Mouse (Mus musculus) neural tube, embryonic 15.5 days (tissue): ENCODE results near the gene Ggct. TPM values are rescaled to one million over a fixed set of nuclear protein-coding genes. Genes with fewer than 3 reads are reported as not detected.

ENCODE experiments used
- ATAC-seq: fragments of 200-750 bp; cut with Nextera tagmentation; 2 replicates; pipeline ENCODE4 v1.8.0; 2017; ENCODE audit warnings: mild to moderate bottlenecking, moderate TSS enrichment, moderate library complexity; ENCODE audit not compliant: low FRiP score
- H3K27ac ChIP-seq: fragments of 300-500 bp; sonication (generic); replicated peaks from 2 replicates; pipeline ENCODE4 v1.5.1; 2015; ENCODE audit warnings: mild to moderate bottlenecking, inconsistent platforms
- H3K27me3 ChIP-seq: fragments of 300-500 bp; sonication (generic); replicated peaks from 2 replicates; pipeline ENCODE4 v1.6.1; 2015; ENCODE audit warnings: inconsistent platforms
- H3K36me3 ChIP-seq: fragments of 300-500 bp; sonication (generic); 2 replicates; pipeline ENCODE4 v1.6.1; 2015; ENCODE audit warnings: inconsistent platforms
- H3K4me1 ChIP-seq: fragments of 300-500 bp; sonication (generic); 2 replicates; pipeline ENCODE4 v1.6.1; 2015; ENCODE audit warnings: inconsistent platforms
- H3K4me2 ChIP-seq: fragments of 300-500 bp; sonication (generic); 2 replicates; pipeline ENCODE4 v1.6.1; 2015; ENCODE audit warnings: inconsistent platforms, mild to moderate bottlenecking, moderate library complexity
- H3K4me3 ChIP-seq: fragments of 300-500 bp; sonication (generic); replicated peaks from 2 replicates; pipeline ENCODE4 v1.5.1; 2015; ENCODE audit warnings: mild to moderate bottlenecking, inconsistent platforms
- H3K9ac ChIP-seq: fragments of 300-500 bp; sonication (generic); replicated peaks from 2 replicates; pipeline ENCODE4 v1.6.1; 2015; ENCODE audit warnings: mild to moderate bottlenecking, inconsistent platforms
- H3K9me3 ChIP-seq: fragments of 300-500 bp; sonication (generic); replicated peaks from 2 replicates; pipeline ENCODE4 v1.6.1; 2016; ENCODE audit warnings: inconsistent platforms
- WGBS: fragments of 180-500 bp; shearing (Covaris S2); methylation state at CpG from one replicate; pipeline ENCODE4 v1.1.7; 2015; ENCODE audit warnings: mixed read lengths; 5-methylcytosine and 5-hydroxymethylcytosine counted together
- polyA plus RNA-seq: library from polyadenylated mRNA; unstranded; fragments of >200 nt; fragmentation: Nextera tagmentation; extraction: Ambion mirVana; gene quantifications from 2 replicates; pipeline ENCODE4 v1.2.1, GENCODE M21; 2015

Ggct gene
- polyA plus RNA-seq: 17.6 and 18.4 TPM in 2 replicates

- Histone ChIP-seq H3K4me2 (peak within 1 kb of the TSS; percentile 74), H3K9ac (peak within 1 kb of the TSS; percentile 62), H3K4me1 (peaks cover 13% of the 10 kb centered on the region), H3K9me3 (no peaks in the 10 kb centered on the region), H3K36me3 (no peaks in the 10 kb centered on the region), H3K4me3 (peak within 1 kb of the TSS; percentile 65), H3K27me3 (0 out of 2 replicates have a peak, but pooled peaks cover 2% of the 10 kb centered on the region), H3K27ac (peak within 1 kb of the TSS; percentile 78)
- ATAC-seq: peak; percentile 100
- under 1% methylated on average over 41 of the region's 41 CpGs for WGBS
Observed at GRCm38 (mm10) chr6:54992734-54993260, at the start of gene Ggct. Gene Ggct, minus strand, starts transcription at chr6:54992950.

- Histone ChIP-seq H3K4me1 (peaks cover 50% of the 10 kb centered on the region), H3K9me3 (no peaks in the 10 kb centered on the region), H3K9ac (no peak overlapping the region), H3K4me2 (0 out of 2 replicates have a peak overlapping the region, but pooled peaks have one; percentile 80), H3K27me3 (0 out of 2 replicates have a peak, but pooled peaks cover 3% of the 10 kb centered on the region), H3K27ac (no peak overlapping the region), H3K4me3 (no peak overlapping the region), H3K36me3 (no peaks in the 10 kb centered on the region)
- WGBS: 83% methylated on average over 1 of the region's 1 CpGs
- no peak for ATAC-seq
Observed at GRCm38 (mm10) chr6:55040031-55040430, 47.3 kb upstream of the Ggct start.

DNA sequence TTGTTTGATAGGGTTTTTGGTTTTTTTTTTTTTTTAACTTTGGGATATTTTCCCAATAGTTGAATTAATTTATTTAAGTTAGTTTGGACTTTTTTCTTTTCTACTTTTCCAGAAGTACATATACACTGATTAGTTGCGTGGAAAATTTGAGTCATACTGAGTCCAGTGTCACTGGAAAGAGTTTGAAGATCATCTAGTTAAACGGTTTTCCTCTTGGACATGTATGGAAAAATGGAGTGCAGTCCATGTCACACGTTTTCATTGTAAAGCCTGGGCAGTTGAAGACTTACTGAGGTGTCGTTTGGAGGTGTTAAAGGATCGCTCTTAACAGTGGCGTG, 46.7 kb upstream of the Ggct start:
- no peaks in the 10 kb centered on the region for H3K36me3 ChIP-seq
- 0 out of 2 replicates have a peak, but pooled peaks cover 4% of the 10 kb centered on the region for H3K27me3 ChIP-seq
- ATAC-seq: no peak
- peak overlapping the region; percentile 76 for H3K4me3 ChIP-seq
- H3K27ac ChIP-seq: no peak overlapping the region
- peaks cover 44% of the 10 kb centered on the region for H3K4me1 ChIP-seq
- peak overlapping the region; percentile 80 for H3K4me2 ChIP-seq
- 74% methylated on average over 6 of the region's 6 CpGs for WGBS
- no peak overlapping the region; the same call in 1 of the 2 replicates for H3K9ac ChIP-seq
- no peaks in the 10 kb centered on the region for H3K9me3 ChIP-seq

- peak overlapping the region; percentile 76 for H3K4me3 ChIP-seq
- ATAC-seq: peak; percentile 43; the same call in 1 of the 2 replicates
- H3K27ac ChIP-seq: peak overlapping the region; percentile 92
- peaks cover 38% of the 10 kb centered on the region for H3K4me1 ChIP-seq
- peak overlapping the region; percentile 95 for H3K9ac ChIP-seq
- no peaks in the 10 kb centered on the region for H3K9me3 ChIP-seq
- WGBS: 3% methylated on average over 12 of the region's 12 CpGs
- peak overlapping the region; percentile 80 for H3K4me2 ChIP-seq
- no peaks in the 10 kb centered on the region for H3K36me3 ChIP-seq
- H3K27me3 ChIP-seq: 0 out of 2 replicates have a peak, but pooled peaks cover 5% of the 10 kb centered on the region
Observed at GRCm38 (mm10) chr6:55038671-55039445, 46.1 kb upstream of the Ggct start.

DNA sequence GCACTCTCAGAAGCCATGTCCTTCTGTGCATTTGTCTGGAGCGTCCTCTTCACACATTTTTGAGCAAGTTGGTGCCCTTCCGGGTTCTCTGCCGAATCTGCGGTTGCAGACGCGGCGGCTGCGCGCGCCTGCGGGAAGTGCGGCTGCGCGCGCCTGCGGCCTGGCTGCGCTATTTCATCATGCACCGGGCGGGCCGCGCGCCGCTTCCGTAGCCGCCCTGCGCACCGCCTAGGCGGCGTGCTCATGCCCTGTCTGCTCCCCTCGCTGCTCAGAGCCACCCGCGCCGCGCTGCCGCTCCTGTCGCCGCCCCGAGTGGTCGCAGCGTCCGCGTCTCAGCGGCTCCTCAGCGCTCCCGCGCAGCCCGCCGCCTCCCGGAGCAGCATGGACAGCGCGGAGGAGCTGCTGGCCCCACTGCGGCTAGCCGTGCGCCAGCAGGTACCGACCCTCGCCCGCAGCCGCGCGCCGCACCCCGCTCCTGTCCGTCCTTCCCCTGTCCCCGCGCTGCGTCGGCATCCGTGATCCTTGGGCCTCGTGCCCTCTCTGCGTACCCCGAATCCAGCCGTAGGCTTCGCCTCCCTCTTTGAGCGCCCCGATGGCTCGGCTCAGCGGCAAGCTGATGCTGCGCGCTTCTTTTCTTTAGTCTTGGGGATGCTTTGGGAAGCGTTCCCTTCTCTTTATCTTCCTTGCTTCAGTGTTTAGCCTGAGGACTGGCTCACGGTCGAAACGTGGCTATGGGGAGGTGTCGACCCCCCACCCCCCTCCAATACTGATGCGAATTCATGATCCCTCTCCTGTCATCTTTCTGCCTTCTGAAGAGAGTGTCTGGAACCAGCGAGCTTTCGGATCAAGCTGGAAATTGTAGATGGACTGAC, 45.3 kb upstream of the Ggct start, which contains the start of gene Gars:
Gene Gars (plus strand): TSS at position 209 of the 872 bp plus-strand sequence.
- Histone ChIP-seq H3K27me3 (0 out of 2 replicates have a peak, but pooled peaks cover 5% of the 10 kb centered on the region), H3K9me3 (no peaks in the 10 kb centered on the region), H3K4me1 (peaks cover 31% of the 10 kb centered on the region), H3K9ac (peak within 1 kb of the TSS; percentile 95), H3K36me3 (no peaks in the 10 kb centered on the region), H3K4me2 (peak within 1 kb of the TSS; percentile 80), H3K27ac (peak within 1 kb of the TSS; percentile 92), H3K4me3 (peak within 1 kb of the TSS; percentile 76)
- ATAC-seq: peak; percentile 97
- under 1% methylated on average over 85 of the region's 87 CpGs for WGBS

DNA sequence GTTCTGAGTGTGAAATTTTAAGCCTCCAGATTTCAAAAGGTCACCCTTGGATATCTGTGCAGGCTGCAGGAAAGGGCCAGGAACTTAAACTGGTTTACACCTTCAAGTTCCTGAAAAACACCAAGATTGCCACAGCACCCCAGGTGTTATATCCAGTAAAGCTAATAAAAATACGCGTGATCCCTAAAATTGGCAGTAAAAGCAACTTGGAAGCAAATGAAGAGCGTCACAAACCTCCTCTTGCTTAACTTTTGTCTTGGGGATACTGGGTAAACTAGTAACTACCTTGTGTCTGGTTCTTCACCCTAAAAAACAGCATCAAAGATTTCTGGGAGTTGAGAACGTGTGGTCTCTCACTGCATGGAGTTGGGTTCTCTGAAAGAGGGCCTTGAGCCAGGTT, 44.0 kb upstream of the Ggct start:
- no peak overlapping the region for H3K27ac ChIP-seq
- H3K4me2 ChIP-seq: no peak overlapping the region
- H3K36me3 ChIP-seq: no peaks in the 10 kb centered on the region
- peaks cover 23% of the 10 kb centered on the region for H3K4me1 ChIP-seq
- H3K4me3 ChIP-seq: 0 out of 2 replicates have a peak overlapping the region, but pooled peaks have one; percentile 76
- no peak overlapping the region for H3K9ac ChIP-seq
- 0 out of 2 replicates have a peak, but pooled peaks cover 5% of the 10 kb centered on the region for H3K27me3 ChIP-seq
- no peak for ATAC-seq
- H3K9me3 ChIP-seq: no peaks in the 10 kb centered on the region
- WGBS: 87% methylated on average over 4 of the region's 4 CpGs

GRCm38 (mm10) chr6:55027642-55028041, 34.9 kb upstream of the Ggct start:
- H3K4me2 ChIP-seq: no peak overlapping the region
- H3K4me1 ChIP-seq: no peaks in the 10 kb centered on the region
- 77% methylated on average over 2 of the region's 2 CpGs for WGBS
- no peak overlapping the region for H3K4me3 ChIP-seq
- H3K27ac ChIP-seq: no peak overlapping the region
- H3K27me3 ChIP-seq: no peaks in the 10 kb centered on the region
- no peaks in the 10 kb centered on the region for H3K36me3 ChIP-seq
- ATAC-seq: no peak
- no peaks in the 10 kb centered on the region for H3K9me3 ChIP-seq
- no peak overlapping the region for H3K9ac ChIP-seq

- WGBS: 92% methylated on average over 7 of the region's 7 CpGs
- Histone ChIP-seq H3K27me3 (peaks cover 5% of the 10 kb centered on the region), H3K36me3 (no peaks in the 10 kb centered on the region), H3K9ac (no peak overlapping the region), H3K27ac (no peak overlapping the region), H3K9me3 (no peaks in the 10 kb centered on the region), H3K4me2 (no peak overlapping the region), H3K4me3 (no peak overlapping the region), H3K4me1 (peaks cover 4% of the 10 kb centered on the region)
- ATAC-seq: no peak
Observed at GRCm38 (mm10) chr6:55021806-55022205, 29.1 kb upstream of the Ggct start.

- Histone ChIP-seq H3K27ac (no peak overlapping the region), H3K4me1 (peaks cover 15% of the 10 kb centered on the region), H3K4me3 (no peak overlapping the region), H3K36me3 (no peaks in the 10 kb centered on the region), H3K9me3 (no peaks in the 10 kb centered on the region), H3K27me3 (peaks cover 5% of the 10 kb centered on the region), H3K4me2 (no peak overlapping the region), H3K9ac (no peak overlapping the region)
- no peak for ATAC-seq
- 91% methylated on average over 2 of the region's 2 CpGs for WGBS
Observed at GRCm38 (mm10) chr6:55018417-55018816, 25.7 kb upstream of the Ggct start.

DNA sequence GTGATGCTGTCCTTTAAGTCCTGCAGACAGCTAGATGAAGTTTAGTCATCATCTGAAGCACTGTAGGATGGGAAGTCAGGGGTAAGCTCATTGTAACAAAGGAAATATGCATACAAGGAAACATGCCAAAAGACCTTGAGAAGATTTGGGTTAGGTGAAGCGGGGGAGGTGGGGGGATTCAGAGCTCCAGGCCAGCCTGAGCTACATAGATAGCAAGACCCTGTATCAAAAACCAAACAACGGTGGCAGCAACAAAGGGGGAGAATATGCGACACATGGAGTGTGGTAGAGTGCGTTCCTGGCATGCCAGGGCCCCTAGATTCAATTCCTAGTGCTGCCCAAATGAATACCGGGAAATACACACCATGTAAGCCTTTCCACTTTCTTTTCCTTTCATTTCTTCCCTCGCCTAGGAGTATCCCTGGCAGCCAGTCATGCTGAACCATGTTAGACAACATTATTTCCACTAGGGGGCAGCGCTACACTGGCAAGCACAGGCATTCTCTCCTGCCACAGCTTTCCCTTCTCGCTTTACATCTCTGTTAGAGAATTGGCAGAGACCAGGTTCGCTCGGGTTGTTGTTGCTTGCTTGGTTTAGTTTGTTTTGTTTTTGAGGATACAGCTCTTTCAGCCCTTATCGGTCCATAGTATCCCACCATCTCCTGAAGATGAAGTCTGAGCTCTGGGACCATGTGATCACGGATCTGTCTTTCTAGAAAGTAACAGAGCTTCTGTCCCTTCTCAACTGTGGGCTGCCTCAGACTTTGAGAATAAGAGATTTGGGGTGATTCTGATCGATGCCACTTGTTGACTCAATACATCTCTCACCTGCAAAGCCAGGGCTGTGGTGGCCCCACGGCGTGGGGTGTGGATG, 24.2 kb upstream of the Ggct start:
- ATAC-seq: peak; percentile 89
- Histone ChIP-seq H3K4me2 (peak overlapping the region; percentile 20; the same call in 1 of the 2 replicates), H3K36me3 (no peaks in the 10 kb centered on the region), H3K9ac (no peak overlapping the region), H3K9me3 (no peaks in the 10 kb centered on the region), H3K4me3 (no peak overlapping the region), H3K27ac (no peak overlapping the region), H3K27me3 (peaks cover 5% of the 10 kb centered on the region), H3K4me1 (peaks cover 15% of the 10 kb centered on the region)
- 31% methylated on average over 15 of the region's 15 CpGs for WGBS
